Comparison of ENCODE assay signal across 20 mouse cellular contexts in the genomic region with DNA sequence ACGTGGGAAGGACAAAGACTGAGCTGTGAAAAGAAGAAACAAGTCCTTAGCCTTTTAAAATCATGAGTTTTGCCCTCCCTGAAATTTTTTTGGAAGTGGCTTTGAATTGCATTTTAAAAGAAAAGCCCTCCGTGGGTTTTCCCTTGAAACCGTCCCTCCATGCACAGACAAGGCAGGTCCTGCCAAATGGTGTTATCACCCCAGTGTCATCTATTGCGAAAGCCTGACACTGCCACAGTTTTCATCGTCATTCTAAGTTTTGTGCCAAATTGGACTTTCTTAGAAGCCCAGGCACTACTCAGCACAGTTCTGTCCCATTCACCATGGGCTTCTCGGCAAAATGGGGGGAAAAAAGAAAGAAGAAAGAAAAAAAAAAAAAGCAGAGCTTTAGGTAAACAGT. TPM values are rescaled to one million over a fixed set of nuclear protein-coding genes. Genes with fewer than 3 reads are reported as not detected.
DNase-seq lines count a peak whose midpoint lies in the region; ATAC-seq and TF ChIP-seq lines count a peak whose summit lies in the region.
"Had no signal": no experiment of that assay in that cellular context is flagged by ENCODE, and none has a peak within 500 bp of the region (broad histone marks: within the 10 kb centered on the region; RNA-seq: fewer than 3 reads in every experiment).

No protein-coding gene starts in this region.

- H3K4me2 ChIP-seq in kidney, embryonic 15.5 days, result peak overlapping the region; percentile 17
- no peak overlapping the region; the same call in 1 of the 2 replicates for H3K4me2 ChIP-seq in kidney, embryonic 14.5 days (replicated peaks; ENCODE audit: low read depth, low read length)
- peak overlapping the region; percentile 40 for H3K4me2 ChIP-seq in lung, postnatal 0 days (replicated peaks; ENCODE audit: low read depth, low read length)
- H3K4me2 ChIP-seq in midbrain, embryonic 11.5 days, result no peak overlapping the region
- H3K4me2 ChIP-seq in forebrain, embryonic 15.5 days (replicated peaks), result no peak overlapping the region
- H3K4me2 ChIP-seq: limb, embryonic 12.5 days; midbrain, embryonic 15.5 days had no signal

- ATAC-seq in kidney, embryonic 15.5 days (replicated peaks; ENCODE audit: low FRiP score), result no peak
- ATAC-seq in kidney, embryonic 14.5 days (ENCODE audit: low FRiP score, low TSS enrichment), result no peak
- ATAC-seq in lung, postnatal 0 days, result peak; percentile 26; the same call in 1 of the 2 replicates
- ATAC-seq in midbrain, embryonic 11.5 days (ENCODE audit: low FRiP score), result no peak
- no peak for ATAC-seq in forebrain, embryonic 15.5 days (replicated peaks)
- ATAC-seq: midbrain, embryonic 15.5 days had no signal

- H3K36me3 ChIP-seq in kidney, embryonic 15.5 days, result peaks cover 8% of the 10 kb centered on the region
- peaks cover 3% of the 10 kb centered on the region; the same call in 1 of the 2 replicates for H3K36me3 ChIP-seq in kidney, embryonic 14.5 days (ENCODE audit: control insufficient read depth, insufficient read depth, low read length)
- H3K36me3 ChIP-seq in lung, postnatal 0 days (ENCODE audit: insufficient read depth, low read length), result no peaks in the 10 kb centered on the region
- H3K36me3 ChIP-seq in midbrain, embryonic 11.5 days (ENCODE audit: control insufficient read depth, insufficient read depth, low read length), result peaks cover 5% of the 10 kb centered on the region
- H3K36me3 ChIP-seq in forebrain, embryonic 15.5 days, result no peaks in the 10 kb centered on the region
- H3K36me3 ChIP-seq: midbrain, embryonic 15.5 days had no signal

- no peaks in the 10 kb centered on the region for H3K9me3 ChIP-seq in kidney, embryonic 15.5 days (replicated peaks)
- H3K9me3 ChIP-seq in kidney, embryonic 14.5 days (ENCODE audit: control insufficient read depth, low read length), result no peaks in the 10 kb centered on the region
- H3K9me3 ChIP-seq in lung, postnatal 0 days (ENCODE audit: low read length), result no peaks in the 10 kb centered on the region
- no peaks in the 10 kb centered on the region for H3K9me3 ChIP-seq in midbrain, embryonic 11.5 days (ENCODE audit: control insufficient read depth, low read length)
- no peaks in the 10 kb centered on the region for H3K9me3 ChIP-seq in forebrain, embryonic 15.5 days
- H3K9me3 ChIP-seq: forebrain, embryonic 10.5 days; limb, embryonic 12.5 days; midbrain, embryonic 15.5 days had no signal

- no peak for TF ChIP-seq EP300 in lung, postnatal 0 days (IDR thresholded peaks at IDR 0.05)

- no peak for TF ChIP-seq CTCF in lung, postnatal 0 days (IDR thresholded peaks at IDR 0.05)

- H3K9ac ChIP-seq in kidney, embryonic 15.5 days, result no peak overlapping the region
- no peak overlapping the region for H3K9ac ChIP-seq in kidney, embryonic 14.5 days (ENCODE audit: low read depth, low read length)
- no peak overlapping the region for H3K9ac ChIP-seq in lung, postnatal 0 days (replicated peaks; ENCODE audit: low read depth)
- H3K9ac ChIP-seq in midbrain, embryonic 11.5 days (ENCODE audit: low read length), result no peak overlapping the region
- H3K9ac ChIP-seq in forebrain, embryonic 15.5 days (replicated peaks), result no peak overlapping the region
- H3K9ac ChIP-seq: limb, embryonic 12.5 days; midbrain, embryonic 15.5 days had no signal

- no peak overlapping the region for H3K27ac ChIP-seq in kidney, embryonic 15.5 days
- no peak overlapping the region for H3K27ac ChIP-seq in kidney, embryonic 14.5 days (ENCODE audit: low read depth, low read length)
- H3K27ac ChIP-seq in lung, postnatal 0 days (ENCODE audit: low read length), result no peak overlapping the region
- H3K27ac ChIP-seq in midbrain, embryonic 11.5 days (ENCODE audit: low read depth, low read length), result no peak overlapping the region
- H3K27ac ChIP-seq in forebrain, embryonic 15.5 days (replicated peaks), result no peak overlapping the region
- H3K27ac ChIP-seq: forebrain, embryonic 10.5 days; left cerebral cortex, adult 2 months; limb, embryonic 12.5 days; midbrain, embryonic 15.5 days had no signal

- 39% methylated on average over 6 of the region's 6 CpGs for WGBS in kidney, embryonic 15.5 days
- 37% methylated on average over 6 of the region's 6 CpGs for WGBS in kidney, embryonic 14.5 days
- WGBS in lung, postnatal 0 days, result 35% methylated on average over 6 of the region's 6 CpGs
- WGBS in midbrain, embryonic 11.5 days, result 87% methylated on average over 6 of the region's 6 CpGs
- 64% methylated on average over 6 of the region's 6 CpGs for WGBS in forebrain, embryonic 15.5 days

- DNase-seq in adrenal gland, adult 2 months, result peak; percentile 29
- no peak for DNase-seq in adrenal gland, postnatal 25 days
- DNase-seq in lung, postnatal 0 days (ENCODE audit: low spot score), result peak; percentile 30
- DNase-seq in lung, postnatal 10 days, result no peak
- DNase-seq in midbrain, embryonic 11.5 days (ENCODE audit: low spot score, missing footprints), result no peak
- DNase-seq: cerebellum, adult 2 months; gastrocnemius, postnatal 25 days; heart, postnatal 4 days had no signal

- H3K4me1 ChIP-seq in kidney, embryonic 15.5 days, result 0 out of 2 replicates have a peak, but pooled peaks cover 3% of the 10 kb centered on the region
- H3K4me1 ChIP-seq in kidney, embryonic 14.5 days (ENCODE audit: control insufficient read depth, insufficient read depth, low read length), result no peaks in the 10 kb centered on the region
- no peaks in the 10 kb centered on the region for H3K4me1 ChIP-seq in lung, postnatal 0 days (ENCODE audit: insufficient read depth, low read depth, low read length)
- H3K4me1 ChIP-seq in midbrain, embryonic 11.5 days (ENCODE audit: control insufficient read depth, insufficient read depth, low read length), result no peaks in the 10 kb centered on the region
- no peaks in the 10 kb centered on the region for H3K4me1 ChIP-seq in forebrain, embryonic 15.5 days
- H3K4me1 ChIP-seq: forebrain, embryonic 10.5 days; limb, embryonic 12.5 days; midbrain, embryonic 15.5 days had no signal

- no peaks in the 10 kb centered on the region for H3K27me3 ChIP-seq in kidney, embryonic 15.5 days
- no peaks in the 10 kb centered on the region for H3K27me3 ChIP-seq in kidney, embryonic 14.5 days (ENCODE audit: control insufficient read depth, insufficient read depth, low read length)
- no peaks in the 10 kb centered on the region for H3K27me3 ChIP-seq in lung, postnatal 0 days (replicated peaks; ENCODE audit: insufficient read depth, low read length)
- H3K27me3 ChIP-seq in midbrain, embryonic 11.5 days (ENCODE audit: control insufficient read depth, insufficient read depth, low read length), result no peaks in the 10 kb centered on the region
- H3K27me3 ChIP-seq in forebrain, embryonic 15.5 days, result no peaks in the 10 kb centered on the region
- H3K27me3 ChIP-seq: limb, embryonic 12.5 days; midbrain, embryonic 15.5 days had no signal

- H3K4me3 ChIP-seq in kidney, embryonic 15.5 days (replicated peaks), result peak overlapping the region; percentile 1; the same call in 1 of the 2 replicates
- H3K4me3 ChIP-seq in kidney, embryonic 14.5 days (ENCODE audit: low read length), result no peak overlapping the region
- peak overlapping the region; percentile 25; the same call in 1 of the 2 replicates for H3K4me3 ChIP-seq in lung, postnatal 0 days (ENCODE audit: low read depth, low read length)
- H3K4me3 ChIP-seq in midbrain, embryonic 11.5 days (ENCODE audit: low read depth, low read length), result no peak overlapping the region
- no peak overlapping the region for H3K4me3 ChIP-seq in forebrain, embryonic 15.5 days
- H3K4me3 ChIP-seq: forebrain, embryonic 10.5 days; left cerebral cortex, adult 2 months; limb, embryonic 12.5 days; midbrain, embryonic 15.5 days had no signal

RNA-seq across cellular contexts. Expression of a gene that starts 11.9 kb away (rescaled TPM):
- total RNA-seq in adrenal gland, adult 2 months (2021), result 1 to 10 TPM; 2.8 to 5.1 TPM
- polyA plus RNA-seq in adrenal gland, adult 2 months (2012; rRNA removed), result 0.53 and 0.77 TPM in 2 replicates
- total RNA-seq in adrenal gland, postnatal 25 days (2021), result 3.4 and 5.1 TPM in 2 replicates
- polyA plus RNA-seq in kidney, embryonic 15.5 days (2015; fragmentation: Nextera tagmentation; extraction: Ambion mirVana), result 5.4 TPM in 2 replicates
- 5.4 and 7.2 TPM in 2 replicates for polyA plus RNA-seq in kidney, embryonic 14.5 days (2014; fragmentation: Nextera tagmentation; extraction: Ambion mirVana)
- 1.8 TPM in 2 replicates for polyA plus RNA-seq in lung, postnatal 0 days (2015; fragmentation: Nextera tagmentation; extraction: Ambion mirVana)
- polyA plus RNA-seq in midbrain, embryonic 11.5 days (2014; fragmentation: Nextera tagmentation; extraction: Ambion mirVana), result 10.1 and 10.8 TPM in 2 replicates
- 14.8 and 15.4 TPM in 2 replicates for polyA plus RNA-seq in forebrain, embryonic 15.5 days (2015; fragmentation: Nextera tagmentation; extraction: Ambion mirVana)

RNA-seq across cellular contexts. Expression of a gene that starts 45.0 kb away (rescaled TPM):
- 1 to 10 TPM in 1 of 2 experiments, under 1 TPM in 1; 0.61 to 1.4 TPM for total RNA-seq in adrenal gland, adult 2 months (2021)
- 0.44 and 0.62 TPM in 2 replicates for polyA plus RNA-seq in adrenal gland, adult 2 months (2012; rRNA removed)
- total RNA-seq in adrenal gland, postnatal 25 days (2021), result 1.6 and 1.8 TPM in 2 replicates
- 1.9 and 2.8 TPM in 2 replicates for polyA plus RNA-seq in kidney, embryonic 15.5 days (2015; fragmentation: Nextera tagmentation; extraction: Ambion mirVana)
- polyA plus RNA-seq in kidney, embryonic 14.5 days (2014; fragmentation: Nextera tagmentation; extraction: Ambion mirVana), result 1.8 and 2.1 TPM in 2 replicates
- polyA plus RNA-seq in lung, postnatal 0 days (2015; fragmentation: Nextera tagmentation; extraction: Ambion mirVana), result 2.4 and 3.4 TPM in 2 replicates
- 2.2 and 2.6 TPM in 2 replicates for polyA plus RNA-seq in midbrain, embryonic 11.5 days (2014; fragmentation: Nextera tagmentation; extraction: Ambion mirVana)
- 2.3 and 2.4 TPM in 2 replicates for polyA plus RNA-seq in forebrain, embryonic 15.5 days (2015; fragmentation: Nextera tagmentation; extraction: Ambion mirVana)

RNA-seq across cellular contexts. Expression of a gene that starts 45.1 kb away (rescaled TPM):
- not detected for total RNA-seq in adrenal gland, adult 2 months (2021)
- 0.11 TPM in 1 of 2 replicates, not detected in the other for polyA plus RNA-seq in adrenal gland, adult 2 months (2012; rRNA removed)
- total RNA-seq in adrenal gland, postnatal 25 days (2021), result not detected in 2 replicates
- not detected in 2 replicates for polyA plus RNA-seq in kidney, embryonic 15.5 days (2015; fragmentation: Nextera tagmentation; extraction: Ambion mirVana)
- polyA plus RNA-seq in kidney, embryonic 14.5 days (2014; fragmentation: Nextera tagmentation; extraction: Ambion mirVana), result not detected in 2 replicates
- not detected in 2 replicates for polyA plus RNA-seq in lung, postnatal 0 days (2015; fragmentation: Nextera tagmentation; extraction: Ambion mirVana)
- polyA plus RNA-seq in midbrain, embryonic 11.5 days (2014; fragmentation: Nextera tagmentation; extraction: Ambion mirVana), result not detected in 2 replicates
- polyA plus RNA-seq in forebrain, embryonic 15.5 days (2015; fragmentation: Nextera tagmentation; extraction: Ambion mirVana), result not detected in 2 replicates
- total RNA-seq: adrenal gland, adult 18-20 months; gastrocnemius, postnatal 25 days; heart, postnatal 4 days; layer of hippocampus, adult 8-10 months; left cerebral cortex, adult 2 months had no signal
- polyA plus RNA-seq: cortical plate, adult 2 months; embryonic facial prominence, embryonic 14.5 days; forebrain, embryonic 10.5 days; limb, embryonic 12.5 days; midbrain, embryonic 15.5 days; neural tube, embryonic 11.5 days had no signal

Comparison
In these comparisons a context has a peak if more than half of its experiments do, and no peak if none do; other contexts are left out.
1. DNase-seq: peak in adrenal gland, adult 2 months (single experiment) and lung, postnatal 0 days (single experiment); none in adrenal gland, postnatal 25 days (single experiment), lung, postnatal 10 days (single experiment) and midbrain, embryonic 11.5 days (single experiment).
2. H3K4me2 ChIP-seq: peak in kidney, embryonic 15.5 days (single experiment) and lung, postnatal 0 days (single experiment); none in kidney, embryonic 14.5 days (single experiment), midbrain, embryonic 11.5 days (single experiment) and forebrain, embryonic 15.5 days (single experiment).
3. H3K4me3 ChIP-seq: peak in kidney, embryonic 15.5 days (single experiment) and lung, postnatal 0 days (single experiment); none in kidney, embryonic 14.5 days (single experiment), midbrain, embryonic 11.5 days (single experiment) and forebrain, embryonic 15.5 days (single experiment).